In genomic region chr13:60177106-60177796, GRCm38 (mm10) we compare ENCODE assay signal across 8 mouse cellular contexts. TPM values are rescaled to one million over a fixed set of nuclear protein-coding genes. Genes with fewer than 3 reads are reported as not detected.
DNase-seq lines count a peak whose midpoint lies in the region; ATAC-seq lines count a peak whose summit lies in the region.

Gas1 (minus strand) TSS chr13:60177365.

- peak within 1 kb of the TSS; percentile 79 for H3K9ac ChIP-seq in lung, embryonic 15.5 days

- H3K27ac ChIP-seq in hindbrain, embryonic 10.5 days = peak within 1 kb of the TSS; percentile 99
- peak within 1 kb of the TSS; percentile 95 for H3K27ac ChIP-seq in lung, embryonic 15.5 days

- peaks cover 6% of the 10 kb centered on the region for H3K27me3 ChIP-seq in hindbrain, embryonic 10.5 days (ENCODE audit: insufficient read depth, poor library complexity, severe bottlenecking)
- H3K27me3 ChIP-seq in lung, embryonic 15.5 days = peaks cover 40% of the 10 kb centered on the region

- ATAC-seq in lung, embryonic 15.5 days (ENCODE audit: borderline replicate concordance, extremely low read depth, low FRiP score, low TSS enrichment) = peak; percentile 92

- peak within 1 kb of the TSS; percentile 92 for H3K4me2 ChIP-seq in lung, embryonic 15.5 days

- peak; percentile 95 for DNase-seq in ZHBTc4 (ENCODE audit: low read depth, low spot score)
- DNase-seq in cerebellum, postnatal 14 days = peak; percentile 65 to 71
- peak; percentile 76 to 82 for DNase-seq in frontal cortex, postnatal 14 days (ENCODE audit: low spot score in 2 of 2)
- peak; percentile 98 for DNase-seq in hindbrain, embryonic 10.5 days (ENCODE audit: low spot score)
- peak; percentile 77 to 84 for DNase-seq in layer of hippocampus, postnatal 10 days (ENCODE audit: low spot score in 2 of 2)
- DNase-seq in retina, embryonic 14.5 days (ENCODE audit: low spot score) = peak; percentile 96
- peak; percentile 94 for DNase-seq in yolk sac, embryonic 10.5 days (ENCODE audit: low spot score)

- H3K4me3 ChIP-seq in hindbrain, embryonic 10.5 days = peak within 1 kb of the TSS; percentile 70
- peak within 1 kb of the TSS; percentile 63 for H3K4me3 ChIP-seq in lung, embryonic 15.5 days

- WGBS in hindbrain, embryonic 10.5 days = under 1% methylated on average over 59 of the region's 59 CpGs
- 0% methylated on average over 59 of the region's 59 CpGs for WGBS in lung, embryonic 15.5 days

- peaks cover 7% of the 10 kb centered on the region for H3K36me3 ChIP-seq in hindbrain, embryonic 10.5 days
- no peaks in the 10 kb centered on the region for H3K36me3 ChIP-seq in lung, embryonic 15.5 days

- no peaks in the 10 kb centered on the region for H3K9me3 ChIP-seq in hindbrain, embryonic 10.5 days
- no peaks in the 10 kb centered on the region for H3K9me3 ChIP-seq in lung, embryonic 15.5 days

- peaks cover 55% of the 10 kb centered on the region for H3K4me1 ChIP-seq in hindbrain, embryonic 10.5 days (replicated peaks)
- H3K4me1 ChIP-seq in lung, embryonic 15.5 days = peaks cover 30% of the 10 kb centered on the region

RNA-seq across cellular contexts. Expression of gene Gas1, which starts in this region (rescaled TPM):
- polyA plus RNA-seq in hindbrain, embryonic 10.5 days (2016; fragmentation: Nextera tagmentation; extraction: Ambion mirVana) = 78.7 and 97.1 TPM in 2 replicates
- 10 to 100 TPM; 12.9 to 14.0 TPM for total RNA-seq in layer of hippocampus, postnatal 10 days (2021)
- polyA plus RNA-seq in lung, embryonic 15.5 days (2015; fragmentation: Nextera tagmentation; extraction: Ambion mirVana) = 24.4 and 25.2 TPM in 2 replicates

Comparison
In these comparisons a context has a peak if more than half of its experiments do, and no peak if none do; other contexts are left out.
1. Peak in every context shown above with its lines: DNase-seq, ATAC-seq, H3K4me3 ChIP-seq and H3K27ac ChIP-seq.